Mouse (Mus musculus) heart, postnatal 36 days (tissue): ENCODE measurements around the gene Foxf1. TPM values are rescaled to one million over a fixed set of nuclear protein-coding genes. Genes with fewer than 3 reads are reported as not detected.

Experiments
- DNase-seq, 2 experiments: peaks; one replicate each; pipeline ENCODE4 v3.0.0; 2021 to 2022
- intact Hi-C: fragments of 180-260 bp; cut with DNase I; formaldehyde crosslinking; loops from one replicate; pipeline ENCODE4 v1.15.1; 2025
- microRNA-seq, 2 experiments: library from miRNA; unstranded; fragments of <30 nt; microRNA quantifications; one replicate each; pipeline ENCODE4 v1.2.0; 2021; ENCODE audit warnings: borderline number of aligned reads in 2 of 2
- total RNA-seq, 2 experiments: library from RNA; stranded (reverse); gene quantifications; 2 replicates each; pipeline ENCODE4 v1.2.3; 2021

The Foxf1 gene
- total RNA-seq, 2 experiments from 2014 or later: 0.22 to 0.25 TPM

- no peak for DNase-seq
- intact Hi-C loops: no loop called here
Observed at GRCm38 (mm10) chr8:121127291-121127701, 43.1 kb downstream of the Foxf1 start.

GRCm38 (mm10) chr8:121127756-121128375 is 43.7 kb downstream of the Foxf1 start, which contains the start of gene Foxl1:
Gene Foxl1 (plus strand): TSS chr8:121127940.
- no peak for DNase-seq
- intact Hi-C loops: no loop called here

DNA sequence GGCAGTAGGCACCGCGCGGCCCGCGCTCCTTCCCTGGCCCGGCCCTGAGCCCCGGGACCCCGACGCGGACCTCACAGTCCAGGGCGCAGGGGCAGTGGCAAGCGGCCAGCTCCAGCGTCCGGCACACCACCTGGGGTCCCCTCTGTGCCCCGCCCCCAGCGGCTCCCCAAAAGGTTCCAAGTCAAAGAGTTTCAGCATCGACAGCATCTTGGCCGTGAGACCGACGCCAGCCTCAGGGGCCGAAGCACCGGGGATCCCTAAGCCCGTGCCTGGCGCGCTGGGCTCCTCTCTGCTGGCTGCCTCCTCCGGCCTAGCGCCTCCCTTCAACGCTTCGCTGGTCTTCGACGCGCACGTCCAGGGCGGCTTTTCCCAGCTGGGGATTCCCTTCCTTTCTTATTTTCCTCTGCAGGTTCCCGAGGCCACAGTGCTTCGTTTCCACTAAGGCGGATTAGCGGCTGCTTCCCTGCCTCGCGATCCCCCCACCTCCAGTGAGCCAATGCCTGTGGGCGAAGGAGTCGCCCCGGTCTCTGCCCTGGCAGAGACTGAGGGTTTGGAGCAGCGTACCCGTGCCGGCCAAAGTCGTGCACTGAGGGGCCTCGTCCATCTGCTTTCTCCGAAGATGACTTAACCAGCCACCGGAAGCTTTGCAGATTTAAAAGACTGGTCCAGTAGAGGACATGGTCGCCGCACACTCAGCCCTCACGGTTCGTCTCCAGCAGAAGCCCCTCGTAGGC is 44.5 kb downstream of the Foxf1 start:
- intact Hi-C loops: no loop called here
- no peak for DNase-seq

- intact Hi-C loops: no loop called here
- DNase-seq: no peak
Observed at GRCm38 (mm10) chr8:121129265-121129940, 45.2 kb downstream of the Foxf1 start.

DNA sequence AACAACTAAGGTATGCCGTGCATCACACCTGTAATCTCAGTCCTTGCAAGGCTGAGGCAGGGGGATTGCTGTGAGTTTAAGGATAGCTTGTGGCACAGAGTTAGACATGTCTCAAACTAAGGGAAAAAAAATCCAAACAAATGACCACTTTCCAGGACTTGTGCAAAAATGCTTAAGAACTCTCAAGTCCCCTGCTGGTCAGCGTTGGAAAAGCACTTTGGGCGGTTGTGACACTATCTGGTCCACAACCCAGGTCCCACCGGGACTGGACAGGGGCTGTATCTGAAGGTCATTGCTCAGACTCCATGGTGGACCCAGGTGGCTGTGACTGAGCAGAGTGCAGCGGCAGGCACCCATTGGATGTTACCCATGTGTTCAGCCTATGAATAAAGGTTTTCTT is 46.3 kb downstream of the Foxf1 start:
- no peak for DNase-seq
- intact Hi-C loops: no loop called here

GRCm38 (mm10) chr8:121132961-121133513 is 48.9 kb downstream of the Foxf1 start:
- no peak for DNase-seq
- intact Hi-C loops: no loop called here

DNA sequence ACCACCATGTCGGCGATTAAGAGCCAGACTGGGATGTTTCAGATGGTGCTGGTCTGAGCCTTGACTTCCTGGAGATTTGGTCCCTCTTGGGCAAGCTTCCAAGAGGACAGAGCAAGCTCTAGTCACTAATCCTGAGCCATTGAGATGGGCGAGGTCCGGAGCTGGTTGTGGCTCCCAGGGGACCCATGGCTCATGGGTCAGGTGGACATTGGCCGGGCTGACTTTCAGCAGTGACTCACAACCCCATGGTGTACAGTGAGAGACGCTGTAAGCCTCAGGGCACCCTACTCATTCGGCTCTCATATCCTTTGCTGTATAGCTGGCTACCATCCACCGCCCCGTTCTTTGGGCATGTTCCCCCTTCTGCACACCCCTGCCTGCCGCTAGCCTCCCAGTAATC is 49.9 kb downstream of the Foxf1 start:
- DNase-seq: no peak
- intact Hi-C loops: no loop called here

- no peak for DNase-seq
- intact Hi-C loops: no loop called here
Observed at GRCm38 (mm10) chr8:121134512-121134911, 50.3 kb downstream of the Foxf1 start.

- intact Hi-C loops: no loop called here
- no peak for DNase-seq
Observed at GRCm38 (mm10) chr8:121136856-121137255, 52.7 kb downstream of the Foxf1 start.

Small RNA genes lying within 50 kb of the gene (microRNA-seq; reads per million reads assigned to microRNA genes)
- 0 reads per million in 2 experiments for gene Gm27530

Other genes with a start within 250 kb of the Foxf1 start
- 10 to 100 TPM; 11.0 to 12.2 TPM for gene Mthfsd, start 24.0 kb downstream of the Foxf1 start, total RNA-seq
- 1 to 10 TPM; 1.9 to 2.4 TPM for gene Foxc2, start 31.8 kb downstream of the Foxf1 start, total RNA-seq
- gene Foxl1, start 43.6 kb downstream of the Foxf1 start, total RNA-seq: under 1 TPM in 1 of 2 experiments, not detected in 1; 0.14 TPM